Comparison of ENCODE assay signal across 8 mouse cellular contexts in the genomic region with DNA sequence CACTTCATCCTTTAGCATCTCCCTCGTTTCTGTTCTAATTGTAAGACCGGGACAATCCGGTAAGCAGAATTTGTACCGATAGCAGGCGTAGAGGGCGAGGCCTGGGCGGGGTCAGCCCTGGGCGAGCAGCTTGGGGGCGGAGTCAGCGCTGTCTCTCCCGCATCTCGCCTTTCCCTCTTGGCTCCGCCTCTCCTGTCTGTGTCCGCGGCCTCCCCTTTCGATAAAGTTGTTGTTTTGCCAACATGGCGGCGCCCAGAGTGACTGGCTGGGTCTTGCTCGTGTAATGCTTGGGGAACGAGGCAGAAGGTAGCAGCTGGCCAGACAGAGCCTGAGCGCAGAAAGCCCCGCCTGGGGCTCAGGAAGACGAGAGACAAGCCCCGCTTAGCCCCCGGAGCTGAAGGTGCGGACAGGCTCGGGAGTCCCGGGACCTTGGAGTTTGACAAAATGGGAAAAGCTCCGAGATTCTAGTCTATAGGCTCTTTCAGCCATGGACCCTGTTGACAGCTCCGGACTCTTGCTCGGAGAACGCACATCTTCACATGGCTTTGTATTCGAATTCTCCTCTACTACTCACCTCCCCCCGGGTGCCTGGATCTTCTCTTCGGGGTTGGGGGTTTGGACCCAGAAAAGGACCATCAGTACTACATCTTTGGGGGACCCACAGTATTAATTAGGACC. TPM values are rescaled to one million over a fixed set of nuclear protein-coding genes. Genes with fewer than 3 reads are reported as not detected.
DNase-seq lines count a peak whose midpoint lies in the region; ATAC-seq and TF ChIP-seq lines count a peak whose summit lies in the region.

A gene (plus strand): TSS at position 220 of the 678 bp plus-strand sequence.

- TF ChIP-seq POLR2A in CH12.LX (IDR thresholded peaks at IDR 0.05; ENCODE audit: low read depth, low read length) = peak; percentile 82

- peaks cover 5% of the 10 kb centered on the region for H3K27me3 ChIP-seq in CH12.LX (replicated peaks)
- H3K27me3 ChIP-seq in forebrain, embryonic 11.5 days (ENCODE audit: control insufficient read depth, insufficient read depth, low read length) = no peaks in the 10 kb centered on the region
- H3K27me3 ChIP-seq in heart, embryonic 16.5 days (ENCODE audit: control insufficient read depth, insufficient read depth, low read length) = no peaks in the 10 kb centered on the region
- H3K27me3 ChIP-seq in liver, embryonic 15.5 days = no peaks in the 10 kb centered on the region
- no peaks in the 10 kb centered on the region for H3K27me3 ChIP-seq in neural tube, embryonic 12.5 days (replicated peaks)

- H3K36me3 ChIP-seq in CH12.LX (replicated peaks in 1 of 2; ENCODE audit: control insufficient read depth in 1 of 2, insufficient read depth in 1 of 2, low read length in 1 of 2) = peaks cover 3 to 11% of the 10 kb centered on the region in 2 experiments
- H3K36me3 ChIP-seq in forebrain, embryonic 11.5 days (ENCODE audit: control insufficient read depth, insufficient read depth, low read length) = no peaks in the 10 kb centered on the region
- peaks cover under 1% of the 10 kb centered on the region for H3K36me3 ChIP-seq in heart, embryonic 16.5 days (ENCODE audit: control insufficient read depth, insufficient read depth)
- peaks cover under 1% of the 10 kb centered on the region; the same call in 1 of the 2 replicates for H3K36me3 ChIP-seq in liver, embryonic 15.5 days (replicated peaks)
- peaks cover under 1% of the 10 kb centered on the region; the same call in 1 of the 2 replicates for H3K36me3 ChIP-seq in neural tube, embryonic 12.5 days

- in situ Hi-C loops in CH12.LX (cut with MboI; ENCODE audit: low pct_ligation_motif_present, low pct_unique_long_range_greater_than_20kb, low sequenced_read_pairs) = loop anchor here (10.0 kb wide), 1 partner anchor 82 kb away; no protein-coding TSS in a partner anchor

- peak within 1 kb of the TSS; percentile 79 for H3K9ac ChIP-seq in CH12.LX (ENCODE audit: insufficient read depth, low read depth)
- peak within 1 kb of the TSS; percentile 79 for H3K9ac ChIP-seq in forebrain, embryonic 11.5 days (ENCODE audit: low read length)
- peak within 1 kb of the TSS; percentile 87 for H3K9ac ChIP-seq in heart, embryonic 16.5 days (ENCODE audit: low read length)
- H3K9ac ChIP-seq in liver, embryonic 15.5 days = peak within 1 kb of the TSS; percentile 80
- H3K9ac ChIP-seq in neural tube, embryonic 12.5 days = peak within 1 kb of the TSS; percentile 69

- peaks cover 3 to 25% of the 10 kb centered on the region in 2 experiments; a peak in 3 of 4 replicates for H3K4me1 ChIP-seq in CH12.LX (ENCODE audit: control insufficient read depth in 1 of 2, insufficient read depth in 2 of 2)
- no peaks in the 10 kb centered on the region for H3K4me1 ChIP-seq in forebrain, embryonic 11.5 days (replicated peaks; ENCODE audit: control insufficient read depth, insufficient read depth, low read length)
- H3K4me1 ChIP-seq in heart, embryonic 16.5 days (ENCODE audit: control insufficient read depth, insufficient read depth, low read length) = peaks cover 8% of the 10 kb centered on the region
- peaks cover 23% of the 10 kb centered on the region for H3K4me1 ChIP-seq in liver, embryonic 15.5 days (replicated peaks)
- peaks cover 9% of the 10 kb centered on the region for H3K4me1 ChIP-seq in neural tube, embryonic 12.5 days

- ATAC-seq in forebrain, embryonic 11.5 days (replicated peaks; ENCODE audit: low FRiP score) = peak; percentile 99
- ATAC-seq in heart, embryonic 16.5 days (replicated peaks; ENCODE audit: extremely low read depth, insufficient read depth, low FRiP score) = peak; percentile 99
- peak; percentile 99 for ATAC-seq in liver, embryonic 15.5 days (ENCODE audit: insufficient read depth)
- peak; percentile 99 for ATAC-seq in neural tube, embryonic 12.5 days (ENCODE audit: low FRiP score, low read depth)

- no peak within 1 kb of the TSS for H3K27ac ChIP-seq in CH12.LX (ENCODE audit: insufficient read depth, low read depth)
- H3K27ac ChIP-seq in forebrain, embryonic 11.5 days (ENCODE audit: low read depth, low read length) = peak within 1 kb of the TSS; percentile 75
- H3K27ac ChIP-seq in heart, embryonic 16.5 days (ENCODE audit: low read length) = peak within 1 kb of the TSS; percentile 86
- H3K27ac ChIP-seq in liver, embryonic 15.5 days (replicated peaks) = peak within 1 kb of the TSS; percentile 83
- peak within 1 kb of the TSS; percentile 53 for H3K27ac ChIP-seq in neural tube, embryonic 12.5 days

- H3K9me3 ChIP-seq in CH12.LX (replicated peaks; ENCODE audit: low read length) = no peaks in the 10 kb centered on the region
- H3K9me3 ChIP-seq in forebrain, embryonic 11.5 days (ENCODE audit: control insufficient read depth, low read length) = no peaks in the 10 kb centered on the region
- no peaks in the 10 kb centered on the region for H3K9me3 ChIP-seq in heart, embryonic 16.5 days (replicated peaks; ENCODE audit: control insufficient read depth, low read length)
- no peaks in the 10 kb centered on the region for H3K9me3 ChIP-seq in liver, embryonic 15.5 days (replicated peaks)
- no peaks in the 10 kb centered on the region for H3K9me3 ChIP-seq in neural tube, embryonic 12.5 days

- WGBS in forebrain, embryonic 11.5 days = under 1% methylated on average over 35 of the region's 35 CpGs
- under 1% methylated on average over 35 of the region's 35 CpGs for WGBS in heart, embryonic 16.5 days
- WGBS in liver, embryonic 15.5 days (ENCODE audit: insufficient replicate concordance) = under 1% methylated on average over 35 of the region's 35 CpGs
- WGBS in neural tube, embryonic 12.5 days = under 1% methylated on average over 35 of the region's 35 CpGs

- H3K79me2 ChIP-seq in CH12.LX (replicated peaks; ENCODE audit: control insufficient read depth, extremely low read depth, insufficient read depth, poor library complexity, severe bottlenecking) = peaks cover 1% of the 10 kb centered on the region; the same call in 1 of the 2 replicates

- peak within 1 kb of the TSS; percentile 73 to 93 (median 88) for H3K4me3 ChIP-seq in CH12.LX (replicated peaks in 1 of 3; ENCODE audit: low read depth in 2 of 3, low read length in 2 of 3, poor library complexity in 1 of 3)
- peak within 1 kb of the TSS; percentile 78 for H3K4me3 ChIP-seq in forebrain, embryonic 11.5 days (ENCODE audit: low read depth, low read length)
- H3K4me3 ChIP-seq in heart, embryonic 16.5 days (ENCODE audit: low read length) = peak within 1 kb of the TSS; percentile 81
- H3K4me3 ChIP-seq in liver, embryonic 15.5 days (replicated peaks) = peak within 1 kb of the TSS; percentile 82
- H3K4me3 ChIP-seq in neural tube, embryonic 12.5 days = peak within 1 kb of the TSS; percentile 82

- no peak for TF ChIP-seq RAD21 in CH12.LX (IDR thresholded peaks at IDR 0.05; ENCODE audit: low read depth, low read length)

- peak within 1 kb of the TSS; percentile 76 for H3K4me2 ChIP-seq in CH12.LX (ENCODE audit: insufficient read depth, low read depth, poor library complexity, severe bottlenecking)
- peak within 1 kb of the TSS; percentile 59 for H3K4me2 ChIP-seq in forebrain, embryonic 11.5 days (ENCODE audit: low read depth, low read length, severe bottlenecking)
- H3K4me2 ChIP-seq in heart, embryonic 16.5 days (ENCODE audit: low read depth, low read length) = peak within 1 kb of the TSS; percentile 91
- peak within 1 kb of the TSS; percentile 80 for H3K4me2 ChIP-seq in liver, embryonic 15.5 days
- H3K4me2 ChIP-seq in neural tube, embryonic 12.5 days (replicated peaks) = peak within 1 kb of the TSS; percentile 82

- dilution Hi-C loops in CH12.LX (cut with MboI; ENCODE audit: extremely low pct_ligation_motif_present, extremely low pct_unique_long_range_greater_than_20kb, low sequenced_read_pairs) = no loop called here

- peak; percentile 95 for DNase-seq in CH12.LX (ENCODE audit: extremely low read depth)
- peak; percentile 95 for DNase-seq in c-Kit-positive CD71-positive TER-119-negative erythroid progenitor cells, embryonic 14.5 days (ENCODE audit: low read depth)
- peak; percentile 96 for DNase-seq in forebrain, embryonic 11.5 days (ENCODE audit: low spot score)
- peak; percentile 95 to 97 for DNase-seq in kidney, postnatal 36 days
- DNase-seq in telencephalon, adult 2 months (ENCODE audit: low read depth, low spot score) = peak; percentile 90

- TF ChIP-seq EP300 in CH12.LX (IDR thresholded peaks at IDR 0.05; ENCODE audit: low read length) = no peak

- TF ChIP-seq CTCF in CH12.LX (conservative IDR thresholded peaks at IDR 0.05 in 1 of 2, IDR thresholded peaks at IDR 0.05 in 1 of 2; ENCODE audit: low read depth in 2 of 2, low read length in 2 of 2) = no peak

TF ChIP-seq in CH12.LX, 34 proteins besides CTCF, POLR2A, EP300 and RAD21 (continues in another document):
- TF ChIP-seq NRF1 (IDR thresholded peaks at IDR 0.05; ENCODE audit: low read depth, low read length) (peak; percentile 73), HCFC1 (IDR thresholded peaks at IDR 0.05; ENCODE audit: low read depth, low read length) (peak; percentile 91), MAZ (IDR thresholded peaks at IDR 0.05; ENCODE audit: low read depth, low read length) (no peak; the same call in 1 of the 2 replicates), TCF12 (IDR thresholded peaks at IDR 0.05; ENCODE audit: low read depth, low read length) (peak; percentile 74), MXI1 (IDR thresholded peaks at IDR 0.05; ENCODE audit: low read depth, low read length) (peak; percentile 93), JUND (conservative IDR thresholded peaks at IDR 0.05; ENCODE audit: low read depth, low read length) (no peak), KAT2A (IDR thresholded peaks at IDR 0.05; ENCODE audit: insufficient replicate concordance, low read length) (no peak), ZC3H11A (IDR thresholded peaks at IDR 0.05; ENCODE audit: low read depth, low read length) (no peak), POLR2AphosphoS2 (IDR thresholded peaks at IDR 0.05; ENCODE audit: low read depth, low read length) (no peak), ZNF384 (IDR thresholded peaks at IDR 0.05; ENCODE audit: low read depth, low read length) (peak; percentile 45; the same call in 1 of the 2 replicates), MEF2A (IDR thresholded peaks at IDR 0.05; ENCODE audit: borderline replicate concordance, low read depth, low read length) (0 out of 2 replicates have a peak, but pooled peaks have one; percentile 50), ZMIZ1 (IDR thresholded peaks at IDR 0.05; ENCODE audit: low read depth, low read length) (no peak), TBP (conservative IDR thresholded peaks at IDR 0.05; ENCODE audit: low read depth, low read length) (peak; percentile 77), NELFE (IDR thresholded peaks at IDR 0.05; ENCODE audit: low read depth, low read length) (peak; percentile 76)

RNA-seq across cellular contexts. Expression of the gene that starts here (rescaled TPM):
- total RNA-seq in CH12.LX (2012; rRNA removed) = 4,255 and 15,188 TPM in 2 replicates
- 4.8 and 5.1 TPM in 2 replicates for total RNA-seq in CH12.LX (2014; rRNA removed)
- polyA plus RNA-seq in CH12.LX (2012; ENCODE audit: insufficient read length, low read depth) = 421 and 765 TPM in 2 replicates
- 742 and 836 TPM in 2 replicates for polyA plus RNA-seq in forebrain, embryonic 11.5 days (2014; fragmentation: Nextera tagmentation; extraction: Ambion mirVana)
- 547 and 728 TPM in 2 replicates for polyA plus RNA-seq in heart, embryonic 16.5 days (2015; fragmentation: Nextera tagmentation; extraction: Ambion mirVana)
- polyA plus RNA-seq in liver, embryonic 15.5 days (2015; fragmentation: Nextera tagmentation; extraction: Ambion mirVana) = 577 and 617 TPM in 2 replicates
- 972 and 1,065 TPM in 2 replicates for polyA plus RNA-seq in neural tube, embryonic 12.5 days (2016; fragmentation: Nextera tagmentation; extraction: Ambion mirVana)
